Mouse (Mus musculus): ENCODE measurements around the gene Abcc8. TPM values are rescaled to one million over a fixed set of nuclear protein-coding genes. Genes with fewer than 3 reads are reported as not detected.

Abcc8 gene
- total RNA-seq, 2 experiments from 2014 or later, result 52.2 to 63.1 TPM

- Histone ChIP-seq H3K27ac (no peak overlapping the region), H3K4me3 (no peak overlapping the region)
- TF ChIP-seq CTCF (conservative IDR thresholded peaks at IDR 0.05), result no peak
- DNase-seq (ENCODE audit: low spot score in 2 of 2), result no peak
Measured at GRCm38 (mm10) chr7:46146675-46147308, 33.0 kb downstream of the Abcc8 start.

GRCm38 (mm10) chr7:46144061-46144460 is 35.8 kb downstream of the Abcc8 start:
- no peak for TF ChIP-seq CTCF (conservative IDR thresholded peaks at IDR 0.05)
- DNase-seq (ENCODE audit: low spot score in 2 of 2), result no peak
- Histone ChIP-seq H3K27ac (no peak overlapping the region), H3K4me3 (no peak overlapping the region)

GRCm38 (mm10) chr7:46138329-46138930 is 41.4 kb downstream of the Abcc8 start:
- H3K4me3 ChIP-seq, result no peak overlapping the region
- no peak for TF ChIP-seq CTCF (conservative IDR thresholded peaks at IDR 0.05)
- H3K27ac ChIP-seq, result peak overlapping the region; percentile 73; the same call in 1 of the 2 replicates
- DNase-seq (ENCODE audit: low spot score in 2 of 2), result no peak

GRCm38 (mm10) chr7:46133858-46134257 is 46.0 kb downstream of the Abcc8 start:
- H3K27ac ChIP-seq, result no peak overlapping the region
- no peak for TF ChIP-seq CTCF (conservative IDR thresholded peaks at IDR 0.05)
- DNase-seq (ENCODE audit: low spot score in 2 of 2), result no peak
- no peak overlapping the region for H3K4me3 ChIP-seq

- TF ChIP-seq CTCF (conservative IDR thresholded peaks at IDR 0.05), result no peak
- H3K4me3 ChIP-seq, result no peak overlapping the region
- H3K27ac ChIP-seq, result peak overlapping the region; percentile 94
- no peak for DNase-seq (ENCODE audit: low spot score in 2 of 2)
Measured at GRCm38 (mm10) chr7:46132229-46132628, 47.6 kb downstream of the Abcc8 start.

GRCm38 (mm10) chr7:46131806-46132205 is 48.0 kb downstream of the Abcc8 start:
- DNase-seq (ENCODE audit: low spot score in 2 of 2), result peak; percentile 43 to 65
- no peak for TF ChIP-seq CTCF (conservative IDR thresholded peaks at IDR 0.05)
- no peak overlapping the region for H3K4me3 ChIP-seq
- H3K27ac ChIP-seq, result peak overlapping the region; percentile 94

GRCm38 (mm10) chr7:46131266-46131665 is 48.6 kb downstream of the Abcc8 start:
- no peak for TF ChIP-seq CTCF (conservative IDR thresholded peaks at IDR 0.05)
- Histone ChIP-seq H3K27ac (peak overlapping the region; percentile 94), H3K4me3 (no peak overlapping the region)
- DNase-seq (ENCODE audit: low spot score in 2 of 2), result peak; percentile 31 to 35

- Histone ChIP-seq H3K4me3 (no peak overlapping the region), H3K27ac (peak overlapping the region; percentile 94)
- no peak for DNase-seq (ENCODE audit: low spot score in 2 of 2)
- TF ChIP-seq CTCF (conservative IDR thresholded peaks at IDR 0.05), result no peak
Measured at GRCm38 (mm10) chr7:46130723-46131122, 49.1 kb downstream of the Abcc8 start.

- no peak for DNase-seq (ENCODE audit: low spot score in 2 of 2)
- Histone ChIP-seq H3K27ac (peak overlapping the region; percentile 94; the same call in 1 of the 2 replicates), H3K4me3 (no peak overlapping the region)
- no peak for TF ChIP-seq CTCF (conservative IDR thresholded peaks at IDR 0.05)
Measured at GRCm38 (mm10) chr7:46129463-46130179, 50.2 kb downstream of the Abcc8 start.

- DNase-seq (ENCODE audit: low spot score in 2 of 2), result no peak
- TF ChIP-seq CTCF (conservative IDR thresholded peaks at IDR 0.05), result no peak
- Histone ChIP-seq H3K4me3 (no peak overlapping the region), H3K27ac (peak overlapping the region; percentile 36; the same call in 1 of the 2 replicates)
Measured at GRCm38 (mm10) chr7:46128196-46128595, 51.6 kb downstream of the Abcc8 start.

GRCm38 (mm10) chr7:46125340-46125739 is 54.5 kb downstream of the Abcc8 start:
- no peak for TF ChIP-seq CTCF (conservative IDR thresholded peaks at IDR 0.05)
- no peak for DNase-seq (ENCODE audit: low spot score in 2 of 2)
- H3K27ac ChIP-seq, result no peak overlapping the region

GRCm38 (mm10) chr7:46124460-46124859 is 55.4 kb downstream of the Abcc8 start:
- Histone ChIP-seq H3K4me3 (no peak overlapping the region), H3K27ac (no peak overlapping the region)
- DNase-seq (ENCODE audit: low spot score in 2 of 2), result no peak
- TF ChIP-seq CTCF (conservative IDR thresholded peaks at IDR 0.05), result no peak

More at GRCm38 (mm10) chr7:46125340-46125739, 54.5 kb downstream of the Abcc8 start:
- H3K4me3 ChIP-seq, result no peak overlapping the region

GRCm38 (mm10) chr7:46122964-46123363 is 56.9 kb downstream of the Abcc8 start:
- no peak for DNase-seq (ENCODE audit: low spot score in 2 of 2)
- no peak for TF ChIP-seq CTCF (conservative IDR thresholded peaks at IDR 0.05)

More at GRCm38 (mm10) chr7:46122964-46123363, 56.9 kb downstream of the Abcc8 start:
- Histone ChIP-seq H3K4me3 (no peak overlapping the region), H3K27ac (no peak overlapping the region)
